Mouse (Mus musculus): ENCODE results near the gene Tbc1d15.

The Tbc1d15 gene

DNA sequence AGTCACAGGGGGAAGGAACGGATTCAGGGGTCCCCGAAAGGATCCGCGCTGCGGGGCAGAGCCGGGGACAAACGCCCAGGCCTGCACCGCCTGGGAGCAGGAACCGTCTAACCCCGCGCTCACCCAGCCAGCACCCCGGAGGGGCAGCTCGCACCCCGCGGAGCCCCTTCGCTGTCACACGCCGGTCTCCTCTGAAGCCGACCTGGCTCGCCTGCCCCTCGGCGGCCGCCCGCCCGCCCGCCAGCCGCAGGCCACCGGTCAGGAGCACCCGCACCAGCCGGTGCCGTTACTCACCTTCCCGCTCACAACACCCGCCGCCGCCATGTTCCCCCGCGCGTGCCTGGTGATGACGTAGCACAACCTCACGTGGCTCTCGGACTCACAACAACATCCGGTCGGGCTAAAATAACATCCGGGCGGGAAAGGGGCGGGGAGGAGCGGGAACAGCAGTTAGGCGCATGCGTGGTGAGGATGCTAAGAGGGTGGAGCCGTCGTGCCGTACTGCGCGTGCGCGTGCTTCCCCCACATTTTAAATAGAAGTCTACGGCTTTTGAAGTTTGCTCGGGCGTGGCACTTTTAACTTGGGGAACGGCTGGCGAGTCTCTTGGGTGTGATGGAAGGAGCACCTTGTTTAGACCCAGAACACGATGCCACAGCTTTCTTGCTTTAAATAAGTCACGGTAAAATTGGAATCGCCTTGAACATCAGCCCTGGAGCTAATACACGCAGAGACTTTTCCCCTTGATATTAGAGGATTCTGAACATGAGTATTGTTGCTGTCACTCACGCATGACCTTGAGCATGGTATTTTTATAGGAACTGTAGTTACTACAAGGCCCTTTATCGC lies at the start of gene Tbc1d15:
Gene Tbc1d15 (minus strand): TSS at position 380 of the 847 bp plus-strand sequence.
- DNase-seq (ENCODE audit: low spot score in 2 of 2), result peak; percentile 96 to 98

- no peak for DNase-seq (ENCODE audit: low spot score in 2 of 2)
Observed at GRCm38 (mm10) chr10:115298683-115299082, 47.4 kb upstream of the Tbc1d15 start.

DNA sequence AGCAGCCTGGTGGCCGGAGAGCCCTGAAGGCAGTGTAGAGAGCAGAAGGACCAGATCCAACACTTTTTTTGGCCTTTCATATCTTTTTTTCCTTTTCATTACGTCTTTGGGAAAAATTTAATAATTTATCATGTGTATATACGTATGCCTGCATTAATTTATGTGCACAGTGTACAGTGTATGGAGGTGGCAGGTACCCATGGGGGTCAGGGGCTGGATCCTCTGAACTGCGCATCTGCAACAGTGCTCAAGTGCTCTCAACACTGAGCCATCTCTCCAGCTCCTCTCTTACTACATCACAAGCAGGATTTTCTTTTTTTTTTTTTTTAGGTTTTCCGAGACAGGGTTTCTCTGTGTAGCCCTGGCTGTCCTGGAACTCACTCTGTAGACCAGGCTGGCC lies 46.3 kb upstream of the Tbc1d15 start:
- no peak for DNase-seq (ENCODE audit: low spot score in 2 of 2)

GRCm38 (mm10) chr10:115296401-115296935 lies 45.2 kb upstream of the Tbc1d15 start:
- no peak for DNase-seq (ENCODE audit: low spot score in 2 of 2)

- no peak for DNase-seq (ENCODE audit: low spot score in 2 of 2)
Observed at GRCm38 (mm10) chr10:115295162-115295561, 43.9 kb upstream of the Tbc1d15 start.

- no peak for DNase-seq (ENCODE audit: low spot score in 2 of 2)
Observed at GRCm38 (mm10) chr10:115294715-115295114, 43.4 kb upstream of the Tbc1d15 start.

DNA sequence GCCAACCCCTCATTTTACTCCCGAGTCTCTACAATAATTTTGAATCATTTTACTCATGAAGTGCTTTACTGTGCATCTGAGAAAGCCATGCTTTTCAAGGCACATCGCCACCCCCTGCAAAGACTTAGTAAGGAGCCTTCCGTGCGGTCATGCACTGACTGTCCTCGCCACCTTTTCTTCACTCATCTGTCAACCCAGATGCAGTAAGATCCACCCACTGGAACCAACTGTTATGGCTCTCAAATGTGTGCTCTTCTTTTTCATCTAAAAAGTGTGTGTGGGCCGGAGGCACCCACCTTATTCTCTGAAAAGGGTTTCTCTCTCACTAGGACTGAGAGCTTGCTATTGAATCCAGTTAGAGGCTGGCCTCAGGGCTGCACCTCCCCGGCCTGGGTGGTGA lies 42.7 kb upstream of the Tbc1d15 start:
- DNase-seq (ENCODE audit: low spot score in 2 of 2), result no peak

GRCm38 (mm10) chr10:115290671-115291070 lies 39.4 kb upstream of the Tbc1d15 start:
- no peak for DNase-seq (ENCODE audit: low spot score in 2 of 2)

GRCm38 (mm10) chr10:115288856-115289255 lies 37.6 kb upstream of the Tbc1d15 start:
- DNase-seq (ENCODE audit: low spot score in 2 of 2), result no peak

DNA sequence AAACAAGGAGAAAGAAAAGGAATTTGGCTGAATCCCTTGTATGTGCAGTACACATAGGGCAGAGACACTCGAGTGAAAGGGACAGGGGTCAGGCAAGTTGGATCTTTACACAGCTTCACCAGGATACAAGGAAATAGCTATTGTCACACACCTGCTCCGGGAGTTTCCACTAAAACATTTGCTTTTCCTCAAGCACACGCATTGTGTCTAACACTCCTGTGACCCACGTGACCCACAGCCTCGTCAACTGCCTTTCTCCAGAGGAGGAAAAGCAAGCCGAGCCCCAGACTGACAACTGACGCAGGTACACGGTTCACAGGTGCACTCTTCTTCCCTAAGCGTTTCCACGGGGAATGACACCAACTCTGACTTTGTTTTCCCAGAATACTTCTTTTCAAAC lies 32.9 kb upstream of the Tbc1d15 start:
- no peak for DNase-seq (ENCODE audit: low spot score in 2 of 2)

DNA sequence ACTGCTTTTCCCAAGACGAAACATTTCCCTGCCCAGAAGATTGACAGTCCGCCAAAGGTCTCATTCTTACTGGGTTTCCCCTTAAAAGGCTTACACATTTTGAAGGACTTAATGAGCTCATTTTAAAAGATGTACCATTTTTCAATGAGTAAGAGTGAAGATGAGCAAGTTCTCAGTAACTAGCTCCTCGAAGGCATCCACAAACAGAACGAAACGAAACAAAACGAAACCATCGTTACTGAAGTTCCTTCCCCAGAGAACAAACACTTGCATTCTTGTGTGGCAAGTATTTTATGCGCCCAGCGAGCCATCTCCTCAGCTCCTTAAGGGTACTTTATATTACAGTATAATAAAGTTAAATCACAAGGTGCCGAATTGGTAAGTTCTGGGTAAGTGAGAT lies 30.1 kb upstream of the Tbc1d15 start:
- DNase-seq (ENCODE audit: low spot score in 2 of 2), result no peak

DNA sequence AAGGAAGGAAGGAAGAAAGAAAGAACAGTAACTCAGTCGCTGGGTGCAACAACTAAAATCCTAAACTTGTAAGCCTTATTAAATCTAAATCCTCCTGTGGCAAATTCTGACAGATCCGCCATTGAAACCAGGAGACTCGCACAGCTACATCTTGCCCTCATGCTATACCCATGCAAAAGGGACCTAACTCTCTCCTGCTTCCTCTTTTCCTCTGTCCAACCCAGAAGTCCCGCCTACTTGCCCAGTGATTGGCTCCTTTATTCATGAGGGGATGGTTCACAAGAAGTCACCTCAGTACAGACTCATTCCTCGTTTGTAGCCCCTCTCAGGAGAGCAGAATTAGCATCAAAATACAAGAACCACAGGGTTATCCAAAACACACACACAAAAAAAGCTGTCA lies 20.4 kb upstream of the Tbc1d15 start:
- DNase-seq (ENCODE audit: low spot score in 2 of 2), result no peak

DNA sequence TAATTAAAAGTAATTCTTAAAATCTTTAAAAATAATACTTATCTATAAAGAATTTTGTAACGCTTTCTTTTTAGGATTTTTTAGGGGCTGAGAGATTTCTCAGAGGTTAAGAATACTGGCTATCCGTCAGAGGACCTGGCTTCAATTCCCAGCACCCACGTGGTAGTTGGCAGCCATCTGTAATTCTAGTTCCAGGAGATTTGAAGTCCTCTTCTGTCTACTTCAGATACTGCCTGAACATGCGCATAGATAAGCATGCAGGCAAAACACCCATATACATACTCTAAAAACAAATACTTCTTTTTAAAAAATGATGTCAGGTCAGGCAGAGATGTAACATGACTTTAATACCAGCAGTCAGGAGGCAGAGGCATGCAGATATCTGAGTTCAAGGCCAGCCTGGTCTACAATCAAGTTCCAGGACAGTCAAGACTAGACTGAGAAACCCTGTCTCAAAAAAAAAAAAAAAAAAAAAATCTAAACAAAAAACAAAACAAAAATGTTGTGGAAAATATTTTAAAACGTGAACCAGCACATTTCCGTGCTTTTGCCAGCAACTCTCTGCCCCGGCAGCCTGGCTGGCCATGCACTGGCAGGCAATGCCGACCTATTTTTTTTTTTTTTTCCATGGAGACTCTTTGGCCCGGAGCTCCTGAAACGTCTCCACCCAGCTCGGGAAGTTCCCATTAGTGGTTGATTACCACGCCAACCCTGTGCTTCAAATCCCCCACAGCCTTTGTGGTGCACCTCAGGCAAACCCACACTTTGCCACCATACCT lies 19.5 kb upstream of the Tbc1d15 start:
- no peak for DNase-seq (ENCODE audit: low spot score in 2 of 2)

- no peak for DNase-seq (ENCODE audit: low spot score in 2 of 2)
Observed at GRCm38 (mm10) chr10:115262926-115263562, 11.8 kb upstream of the Tbc1d15 start.

DNA sequence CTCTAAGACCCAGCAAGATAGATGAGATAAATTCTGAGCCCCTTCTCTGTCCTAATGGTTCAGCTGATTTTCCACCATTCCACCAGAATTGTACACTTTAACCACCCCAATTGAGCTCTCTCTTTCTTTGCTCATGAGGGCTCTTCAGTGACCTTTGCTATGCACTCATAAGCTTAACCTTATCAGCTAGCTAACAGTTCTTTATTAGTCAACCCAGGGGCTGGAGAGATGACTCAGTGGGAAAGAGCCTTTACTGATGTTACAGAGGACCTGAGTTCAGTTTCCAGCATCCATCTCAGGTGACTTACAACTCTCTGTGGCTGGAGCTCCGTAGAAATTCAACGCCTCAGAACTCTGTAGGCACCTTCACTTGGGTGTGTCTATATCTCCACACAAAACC lies 11.0 kb upstream of the Tbc1d15 start:
- DNase-seq (ENCODE audit: low spot score in 2 of 2), result no peak

DNA sequence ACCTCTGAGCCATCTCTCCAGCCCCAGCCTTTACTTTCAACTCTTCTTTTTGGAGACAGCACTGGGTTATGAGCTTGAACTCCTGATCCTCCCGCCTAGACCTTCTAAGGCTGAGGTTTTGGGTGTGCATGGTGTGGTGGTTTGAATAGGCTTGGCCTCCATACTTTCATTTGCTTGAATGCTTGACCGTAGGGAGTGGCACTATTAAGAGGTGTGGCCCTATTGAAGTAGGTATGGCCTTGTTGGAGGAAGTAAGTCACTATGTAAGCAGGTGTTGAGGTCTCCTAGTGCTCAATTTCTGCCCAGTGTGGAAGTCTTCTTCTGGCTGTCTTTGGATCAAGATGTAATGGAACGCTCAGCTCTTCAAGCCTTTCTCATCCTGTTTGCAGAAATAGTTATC lies 10.2 kb upstream of the Tbc1d15 start:
- DNase-seq (ENCODE audit: low spot score in 2 of 2), result no peak

DNA sequence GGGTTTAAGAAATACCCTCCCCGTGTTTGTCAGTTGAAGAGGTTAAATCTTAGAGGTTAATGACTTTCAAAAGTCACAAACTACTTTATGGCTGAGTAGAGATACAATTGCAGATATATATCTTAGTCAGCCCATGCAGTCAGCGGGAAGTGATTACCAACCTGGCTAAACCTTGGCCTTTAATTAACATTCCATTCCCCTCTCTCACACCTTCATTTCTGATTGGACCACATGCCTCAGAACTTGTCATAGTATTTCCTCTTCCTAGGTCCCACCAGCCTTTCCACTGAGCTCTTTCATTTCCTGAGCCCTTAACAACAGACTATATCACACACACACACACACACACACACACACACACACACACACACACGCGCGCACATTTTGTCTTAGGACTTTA lies 4.9 kb upstream of the Tbc1d15 start:
- no peak for DNase-seq (ENCODE audit: low spot score in 2 of 2)

GRCm38 (mm10) chr10:115253521-115253920 lies 2.3 kb upstream of the Tbc1d15 start:
- DNase-seq (ENCODE audit: low spot score in 2 of 2), result no peak

GRCm38 (mm10) chr10:115252321-115252757 lies 1.1 kb upstream of the Tbc1d15 start:
- no peak for DNase-seq (ENCODE audit: low spot score in 2 of 2)

GRCm38 (mm10) chr10:115250235-115251087 lies 806 bp downstream of the Tbc1d15 start:
- no peak for DNase-seq (ENCODE audit: low spot score in 2 of 2)

- DNase-seq (ENCODE audit: low spot score in 2 of 2), result no peak
Observed at GRCm38 (mm10) chr10:115248041-115248440, 3.2 kb downstream of the Tbc1d15 start.
